In genomic region chr14:48751751-48752578, GRCm38 (mm10) we compare ENCODE assay signal across 7 mouse cellular contexts.
DNase-seq lines count a peak whose midpoint lies in the region; ATAC-seq lines count a peak whose summit lies in the region.

No protein-coding gene starts in this region.

- H3K9ac ChIP-seq in hindbrain, embryonic 14.5 days: no peak overlapping the region
- no peak overlapping the region; the same call in 1 of the 2 replicates for H3K9ac ChIP-seq in midbrain, embryonic 14.5 days (replicated peaks; ENCODE audit: low read length)

- no peaks in the 10 kb centered on the region for H3K36me3 ChIP-seq in hindbrain, embryonic 14.5 days (replicated peaks; ENCODE audit: control insufficient read depth, insufficient read depth)
- H3K36me3 ChIP-seq in midbrain, embryonic 14.5 days (ENCODE audit: control insufficient read depth, insufficient read depth, low read length): no peaks in the 10 kb centered on the region

- H3K4me1 ChIP-seq in hindbrain, embryonic 14.5 days (replicated peaks; ENCODE audit: control insufficient read depth, insufficient read depth, low read length): peaks cover 28% of the 10 kb centered on the region
- peaks cover 36% of the 10 kb centered on the region for H3K4me1 ChIP-seq in midbrain, embryonic 14.5 days (ENCODE audit: control insufficient read depth, insufficient read depth, low read length)

- DNase-seq in MEL-GATA-1-ER (ENCODE audit: extremely low read depth, low read depth): peak; percentile 41
- peak; percentile 52 for DNase-seq in embryo, embryonic 11 days
- DNase-seq in hindbrain, embryonic 14.5 days (ENCODE audit: low spot score): no peak
- DNase-seq in midbrain, embryonic 14.5 days: peak; percentile 67
- no peak for DNase-seq in right cerebral cortex, adult 18-20 months
- no peak for DNase-seq in right cerebral cortex, postnatal 4 days
- no peak for DNase-seq in frontal cortex, postnatal 36 days (ENCODE audit: low spot score in 2 of 2)

- H3K9me3 ChIP-seq in hindbrain, embryonic 14.5 days (ENCODE audit: control insufficient read depth, low read length): no peaks in the 10 kb centered on the region
- no peaks in the 10 kb centered on the region for H3K9me3 ChIP-seq in midbrain, embryonic 14.5 days (ENCODE audit: control insufficient read depth, low read length)

- WGBS in hindbrain, embryonic 14.5 days: 14% methylated on average over 18 of the region's 18 CpGs
- WGBS in midbrain, embryonic 14.5 days: 5% methylated on average over 18 of the region's 18 CpGs

- no peak for ATAC-seq in hindbrain, embryonic 14.5 days (ENCODE audit: low FRiP score)
- ATAC-seq in midbrain, embryonic 14.5 days (ENCODE audit: low FRiP score, low TSS enrichment): peak; percentile 24; the same call in 1 of the 2 replicates

- peak overlapping the region; percentile 34 for H3K4me2 ChIP-seq in hindbrain, embryonic 14.5 days (replicated peaks)
- peak overlapping the region; percentile 49 for H3K4me2 ChIP-seq in midbrain, embryonic 14.5 days (ENCODE audit: low read length)

- no peak overlapping the region for H3K27ac ChIP-seq in hindbrain, embryonic 14.5 days
- H3K27ac ChIP-seq in midbrain, embryonic 14.5 days (replicated peaks; ENCODE audit: low read depth, low read length): peak overlapping the region; percentile 80

- 0 out of 2 replicates have a peak, but pooled peaks cover 14% of the 10 kb centered on the region for H3K27me3 ChIP-seq in hindbrain, embryonic 14.5 days (ENCODE audit: control insufficient read depth, insufficient read depth, low read length)
- H3K27me3 ChIP-seq in midbrain, embryonic 14.5 days (ENCODE audit: control insufficient read depth, insufficient read depth, low read length): peaks cover 2% of the 10 kb centered on the region; the same call in 1 of the 2 replicates

- H3K4me3 ChIP-seq in hindbrain, embryonic 14.5 days (replicated peaks; ENCODE audit: low read length): peak overlapping the region; percentile 16
- H3K4me3 ChIP-seq in midbrain, embryonic 14.5 days (replicated peaks; ENCODE audit: low read depth, low read length): peak overlapping the region; percentile 11

Comparison
In these comparisons a context has a peak if more than half of its experiments do, and no peak if none do; other contexts are left out.
1. DNase-seq: peak in MEL-GATA-1-ER (single experiment), embryo, embryonic 11 days (single experiment) and midbrain, embryonic 14.5 days (single experiment); none in hindbrain, embryonic 14.5 days (single experiment), right cerebral cortex, adult 18-20 months (single experiment), right cerebral cortex, postnatal 4 days (single experiment) and frontal cortex, postnatal 36 days (0 of 2).